Mouse (Mus musculus) erythroblast, embryonic 14.5 days (primary cell): ENCODE measurements around the gene Col4a3.

ENCODE experiments used
- GATA1 ChIP-seq: IDR thresholded peaks from 2 replicates; pipeline ENCODE4 v1.6.1; 2012; ENCODE audit warnings: low read length, inconsistent platforms, mixed read lengths
- TAL1 ChIP-seq: IDR thresholded peaks from 3 replicates; pipeline ENCODE4 v1.6.1; 2012; ENCODE audit warnings: low read length, inconsistent platforms, mixed read lengths

DNA sequence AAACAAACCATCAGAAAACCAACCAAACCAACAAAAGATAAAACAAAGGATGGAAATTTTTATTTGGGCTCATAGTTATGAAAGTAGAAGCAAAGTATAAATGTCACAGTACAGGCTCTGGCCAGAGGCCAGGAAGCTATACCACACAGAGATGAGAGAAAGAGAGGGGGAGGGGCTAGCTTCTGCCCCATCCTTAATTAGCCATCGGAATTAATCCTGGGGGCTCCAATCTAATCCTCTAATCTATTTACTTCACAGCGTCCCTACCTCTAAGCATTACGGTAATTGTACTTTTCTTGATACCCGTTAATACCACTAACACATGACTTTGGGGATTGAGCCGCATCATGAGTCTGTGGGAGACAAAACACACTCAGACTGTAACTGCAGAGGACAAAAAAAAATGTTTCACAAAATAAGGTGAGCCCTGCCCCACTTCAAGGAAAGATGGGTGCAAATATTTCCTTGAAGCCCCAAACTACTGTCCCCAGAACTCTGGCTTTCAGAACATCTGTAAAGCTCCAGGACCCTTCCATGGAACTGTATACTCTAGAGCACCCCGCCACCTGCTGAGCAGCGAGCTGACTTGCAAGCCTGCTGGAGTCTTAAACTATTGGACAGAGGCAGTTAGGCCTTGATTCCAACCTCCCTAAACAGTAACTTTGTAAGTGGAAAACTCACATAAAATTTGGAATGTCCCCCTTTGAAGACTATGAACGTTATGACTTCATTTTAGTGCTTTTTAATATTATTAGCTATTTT lies 41.3 kb upstream of the Col4a3 start:
- TF ChIP-seq TAL1, result no peak
- no peak for TF ChIP-seq GATA1
